Mouse (Mus musculus) heart, postnatal 25 days (tissue): ENCODE measurements at regions not wholly inside any gene's neighbourhood (a gene's known extent, or its start where the extent isn't known, plus 50 kb on each side); places are given as distances from the start of the nearest gene placed in this dataset.

Experiments
- DNase-seq: peaks from one replicate; pipeline ENCODE4 v3.0.0; 2022; ENCODE audit warnings: low spot score
- intact Hi-C: fragments of 180-260 bp; cut with DNase I; formaldehyde crosslinking; loops from one replicate; pipeline ENCODE4 v1.15.1; 2025

GRCm38 (mm10) chr10:111900723-111901716 lies 71.4 kb upstream of the Krr1 start:
- intact Hi-C loops: no loop called here
- no peak for DNase-seq

GRCm38 (mm10) chr10:111903956-111904355 lies 68.5 kb upstream of the Krr1 start:
- no peak for DNase-seq

GRCm38 (mm10) chr10:111907836-111908235 lies 64.6 kb upstream of the Krr1 start:
- intact Hi-C loops: no loop called here
- no peak for DNase-seq

More at GRCm38 (mm10) chr10:111903956-111904355, 68.5 kb upstream of the Krr1 start:
- intact Hi-C loops: no loop called here

- intact Hi-C loops: no loop called here
- no peak for DNase-seq
Measured at GRCm38 (mm10) chr10:111912561-111912960, 59.9 kb upstream of the Krr1 start.

GRCm38 (mm10) chr10:111913066-111913785 lies 59.2 kb upstream of the Krr1 start:
- intact Hi-C loops: no loop called here
- no peak for DNase-seq

- no peak for DNase-seq
- intact Hi-C loops: no loop called here
Measured at GRCm38 (mm10) chr10:111914231-111914630, 58.2 kb upstream of the Krr1 start.

GRCm38 (mm10) chr10:111918071-111918507 lies 54.4 kb upstream of the Krr1 start:
- DNase-seq: no peak
- intact Hi-C loops: no loop called here

- intact Hi-C loops: no loop called here
- DNase-seq: no peak
Measured at GRCm38 (mm10) chr10:111919475-111919874, 53.0 kb upstream of the Krr1 start.

GRCm38 (mm10) chr10:111921492-111921891 lies 51.0 kb upstream of the Krr1 start:
- intact Hi-C loops: loop anchor here (10.0 kb wide), 1 partner anchor 257 kb away; no protein-coding TSS in a partner anchor
- no peak for DNase-seq
